Mouse (Mus musculus): ENCODE results near the gene Ube2j2.

DNA sequence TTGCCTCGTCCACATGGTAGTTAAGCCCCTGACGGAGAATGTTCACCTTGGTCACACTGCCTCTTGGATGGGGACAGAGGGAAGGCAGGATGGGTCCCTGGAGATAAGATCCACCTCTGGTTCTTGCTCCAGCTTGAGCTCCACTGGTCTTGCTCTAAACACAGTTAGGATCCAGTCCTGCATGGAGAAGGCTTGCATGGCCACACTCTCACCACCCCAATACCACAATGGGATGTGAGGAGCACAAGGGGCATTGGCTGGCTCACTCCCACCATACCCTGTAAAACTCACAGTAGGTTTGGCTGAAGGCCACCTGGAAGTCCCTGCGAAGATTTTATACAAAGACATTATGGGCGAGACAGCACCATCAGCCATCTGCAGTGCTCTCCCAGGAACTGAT is 34.9 kb upstream of the Ube2j2 start:
- TF ChIP-seq CTCF (IDR thresholded peaks at IDR 0.05; ENCODE audit: low read depth, low read length) (no peak), TAL1 (conservative IDR thresholded peaks at IDR 0.05; ENCODE audit: low read depth, low read length) (no peak), POLR2AphosphoS5 (IDR thresholded peaks at IDR 0.05; ENCODE audit: insufficient replicate concordance, low read depth, low read length) (no peak), GATA1 (IDR thresholded peaks at IDR 0.05; ENCODE audit: borderline replicate concordance, low read length) (no peak)
